Mouse (Mus musculus) embryonic stem cell, embryonic (primary cell): ENCODE measurements around the gene Ush1c.

Experiments used
- CTCF ChIA-PET, 4 experiments: fragments of 300-600 bp in 2 of 4; fragments of 350-600 bp in 2 of 4; sonication (Branson Sonifier 250); formaldehyde crosslinking; loops; one replicate each; lab custom pipeline; 2022; ENCODE audit warnings: inconsistent platforms in 2 of 4; lab: Charles Lee
- POLR2A ChIA-PET, 4 experiments: fragments of 300-600 bp in 2 of 4; fragments of 350-600 bp in 2 of 4; sonication (Branson Sonifier 250); formaldehyde crosslinking; loops; one replicate each; lab custom pipeline; 2022; ENCODE audit warnings: antibody characterized with exemption in 4 of 4, inconsistent platforms in 1 of 4; lab: Charles Lee

Ush1c gene

GRCm38 (mm10) chr7:46238346-46238745, at the start of gene Ush1c:
Ush1c (minus strand) TSS chr7:46238503.
- ChIA-PET CTCF (interaction anchor here in 2 of 4 experiments (0.5 to 1.7 kb wide), 6 partner anchors 12 to 447 kb away, joined by 3 to 10 read pairs (median 4); no protein-coding TSS in a partner anchor), POLR2A (interaction anchor here (0.6 to 1.5 kb wide), 7 partner anchors 15 to 474 kb away, joined by 3 to 5 read pairs (median 3); no protein-coding TSS in a partner anchor)

GRCm38 (mm10) chr7:46287051-46287450, 48.7 kb upstream of the Ush1c start:
- ChIA-PET POLR2A (interaction anchor here in 1 of 4 experiments (0.5 kb wide), 1 partner anchor 162 kb away, joined by 3 read pairs; no protein-coding TSS in a partner anchor), CTCF (interaction anchor here in 3 of 4 experiments (0.6 to 1.3 kb wide), 8 partner anchors 14 to 219 kb away, joined by 3 to 7 read pairs (median 4); no protein-coding TSS in a partner anchor)

- ChIA-PET CTCF (interaction anchor here in 3 of 4 experiments (0.5 to 1.8 kb wide), 9 partner anchors 14 to 350 kb away, joined by 3 to 7 read pairs (median 3); partner anchors contain the start of gene Kcnc1 (in 1 of the 3)), POLR2A (interaction anchor here in 1 of 4 experiments (0.5 kb wide), 1 partner anchor 163 kb away, joined by 3 read pairs; no protein-coding TSS in a partner anchor)
Measured at GRCm38 (mm10) chr7:46286391-46286790, 48.1 kb upstream of the Ush1c start.

- POLR2A ChIA-PET = no interaction called here
- CTCF ChIA-PET = interaction anchor here in 2 of 4 experiments (1.1 to 1.8 kb wide), 5 partner anchors 93 to 322 kb away, joined by 3 to 6 read pairs (median 3); no protein-coding TSS in a partner anchor
Measured at GRCm38 (mm10) chr7:46285161-46285839, 47.0 kb upstream of the Ush1c start.

GRCm38 (mm10) chr7:46283681-46284080, 45.4 kb upstream of the Ush1c start:
- POLR2A ChIA-PET = no interaction called here
- CTCF ChIA-PET = interaction anchor here in 3 of 4 experiments (0.9 to 1.5 kb wide), 3 partner anchors 109 to 323 kb away, joined by 3 to 7 read pairs (median 5); no protein-coding TSS in a partner anchor

GRCm38 (mm10) chr7:46282276-46282675, 44.0 kb upstream of the Ush1c start:
- ChIA-PET CTCF (interaction anchor here in 3 of 4 experiments (0.8 to 1.5 kb wide), 7 partner anchors 97 to 481 kb away, joined by 3 to 7 read pairs (median 3); no protein-coding TSS in a partner anchor), POLR2A (interaction anchor here in 1 of 4 experiments (1.2 kb wide), 1 partner anchor 122 kb away, joined by 3 read pairs; no protein-coding TSS in a partner anchor)

- CTCF ChIA-PET = interaction anchor here in 3 of 4 experiments (1.3 to 2.0 kb wide), 6 partner anchors 54 to 326 kb away, joined by 3 to 12 read pairs (median 4); partner anchors contain the start of gene Myod1 (in 1 of the 3)
- POLR2A ChIA-PET = no interaction called here
Measured at GRCm38 (mm10) chr7:46280896-46281295, 42.6 kb upstream of the Ush1c start.

- POLR2A ChIA-PET = interaction anchor here in 1 of 4 experiments (0.7 kb wide), 1 partner anchor 74 kb away, joined by 3 read pairs; no protein-coding TSS in a partner anchor
- CTCF ChIA-PET = interaction anchor here (0.6 to 2.0 kb wide), 35 partner anchors 9 to 389 kb away, joined by 3 to 14 read pairs (median 4); partner anchors contain the start of gene Myod1 (in 1 of the 4)
Measured at GRCm38 (mm10) chr7:46279946-46280345, 41.6 kb upstream of the Ush1c start.

GRCm38 (mm10) chr7:46276156-46276555, 37.9 kb upstream of the Ush1c start:
- POLR2A ChIA-PET = interaction anchor here in 1 of 4 experiments (1.3 kb wide), 1 partner anchor 25 kb away, joined by 3 read pairs; no protein-coding TSS in a partner anchor
- CTCF ChIA-PET = interaction anchor here in 1 of 4 experiments (0.6 kb wide), 1 partner anchor 1572 kb away, joined by 3 read pairs; no protein-coding TSS in a partner anchor

GRCm38 (mm10) chr7:46251841-46252240, 13.5 kb upstream of the Ush1c start:
- POLR2A ChIA-PET = interaction anchor here in 2 of 4 experiments (1.0 to 3.4 kb wide), 6 partner anchors 11 to 47 kb away, joined by 3 to 12 read pairs (median 3); partner anchors contain the start of gene Otog (in 1 of the 2)
- CTCF ChIA-PET = interaction anchor here in 1 of 4 experiments (1.0 kb wide), 1 partner anchor 156 kb away, joined by 4 read pairs; no protein-coding TSS in a partner anchor

- POLR2A ChIA-PET = no interaction called here
- CTCF ChIA-PET = no interaction called here
Measured at GRCm38 (mm10) chr7:46247606-46248005, 9.3 kb upstream of the Ush1c start.

- CTCF ChIA-PET = no interaction called here
Measured at GRCm38 (mm10) chr7:46246876-46247275, 8.6 kb upstream of the Ush1c start.

GRCm38 (mm10) chr7:46240696-46241095, 2.4 kb upstream of the Ush1c start, which contains the start of gene Otog:
Otog (plus strand) TSS chr7:46240987.
- POLR2A ChIA-PET = interaction anchor here in 1 of 4 experiments (0.8 to 1.0 kb wide), 2 partner anchors 10 to 22 kb away, joined by 3 read pairs; no protein-coding TSS in a partner anchor

More at GRCm38 (mm10) chr7:46246876-46247275, 8.6 kb upstream of the Ush1c start:
- POLR2A ChIA-PET = interaction anchor here in 1 of 4 experiments (1.0 kb wide), 1 partner anchor 13 kb away, joined by 3 read pairs; no protein-coding TSS in a partner anchor

GRCm38 (mm10) chr7:46240091-46240490, 1.8 kb upstream of the Ush1c start:
- CTCF ChIA-PET = no interaction called here
- POLR2A ChIA-PET = interaction anchor here in 1 of 4 experiments (1.0 kb wide), 1 partner anchor 11 kb away, joined by 3 read pairs; no protein-coding TSS in a partner anchor

More at GRCm38 (mm10) chr7:46240696-46241095, 2.4 kb upstream of the Ush1c start, which contains the start of gene Otog:
- CTCF ChIA-PET = no interaction called here

- CTCF ChIA-PET = interaction anchor here in 1 of 4 experiments (1.0 to 1.7 kb wide), 2 partner anchors 11 to 19 kb away, joined by 3 to 10 read pairs; no protein-coding TSS in a partner anchor
- POLR2A ChIA-PET = interaction anchor here in 1 of 4 experiments (0.9 kb wide), 1 partner anchor 14 kb away, joined by 3 read pairs; no protein-coding TSS in a partner anchor
Measured at GRCm38 (mm10) chr7:46237192-46237591, 1.1 kb downstream of the Ush1c start.

- ChIA-PET CTCF (no interaction called here), POLR2A (no interaction called here)
Measured at GRCm38 (mm10) chr7:46236363-46236762, 1.9 kb downstream of the Ush1c start.

GRCm38 (mm10) chr7:46235948-46236347, 2.4 kb downstream of the Ush1c start:
- ChIA-PET CTCF (interaction anchor here in 2 of 4 experiments (0.7 to 1.5 kb wide), 2 partner anchors 9 to 144 kb away, joined by 4 to 5 read pairs; no protein-coding TSS in a partner anchor), POLR2A (no interaction called here)

- POLR2A ChIA-PET = interaction anchor here in 2 of 4 experiments (1.0 to 1.1 kb wide), 2 partner anchors 9 kb away, joined by 3 read pairs; no protein-coding TSS in a partner anchor
- CTCF ChIA-PET = interaction anchor here (0.6 to 2.1 kb wide), 9 partner anchors 8 to 131 kb away, joined by 3 to 20 read pairs (median 4); partner anchors contain the start of gene Ush1c (in 1 of the 4)
Measured at GRCm38 (mm10) chr7:46226936-46227335, 11.4 kb downstream of the Ush1c start.
